Mouse (Mus musculus): Measurements from ENCODE around the gene Zfp738.

- TF ChIP-seq E2F4 (IDR thresholded peaks at IDR 0.05; ENCODE audit: insufficient replicate concordance, low read depth, low read length) (no peak), CHD2 (IDR thresholded peaks at IDR 0.05; ENCODE audit: low read length) (no peak), MAFK (IDR thresholded peaks at IDR 0.05; ENCODE audit: insufficient replicate concordance, low read length) (no peak), GABPA (IDR thresholded peaks at IDR 0.05; ENCODE audit: insufficient replicate concordance, low read depth, low read length) (no peak), CTCF (conservative IDR thresholded peaks at IDR 0.05 in 1 of 2, IDR thresholded peaks at IDR 0.05 in 1 of 2; ENCODE audit: low read depth in 2 of 2, low read length in 2 of 2) (no peak), EP300 (IDR thresholded peaks at IDR 0.05; ENCODE audit: low read length) (no peak), POLR2A (IDR thresholded peaks at IDR 0.05; ENCODE audit: low read depth, low read length) (no peak), ELF1 (IDR thresholded peaks at IDR 0.05; ENCODE audit: low read depth, low read length) (peak; percentile 70), NRF1 (IDR thresholded peaks at IDR 0.05; ENCODE audit: low read depth, low read length) (no peak)
Measured at GRCm38 (mm10) chr13:67728641-67729318, 41.9 kb upstream of the Zfp738 start, which contains the start of gene Zfp65.
